Mouse (Mus musculus): ENCODE data around the gene Atf4. TPM values are rescaled to one million over a fixed set of nuclear protein-coding genes. Genes with fewer than 3 reads are reported as not detected.

Atf4 gene
- 81.8 and 84.6 TPM in 2 replicates for polyA plus RNA-seq (2015; fragmentation: Nextera tagmentation; extraction: Ambion mirVana)

DNA sequence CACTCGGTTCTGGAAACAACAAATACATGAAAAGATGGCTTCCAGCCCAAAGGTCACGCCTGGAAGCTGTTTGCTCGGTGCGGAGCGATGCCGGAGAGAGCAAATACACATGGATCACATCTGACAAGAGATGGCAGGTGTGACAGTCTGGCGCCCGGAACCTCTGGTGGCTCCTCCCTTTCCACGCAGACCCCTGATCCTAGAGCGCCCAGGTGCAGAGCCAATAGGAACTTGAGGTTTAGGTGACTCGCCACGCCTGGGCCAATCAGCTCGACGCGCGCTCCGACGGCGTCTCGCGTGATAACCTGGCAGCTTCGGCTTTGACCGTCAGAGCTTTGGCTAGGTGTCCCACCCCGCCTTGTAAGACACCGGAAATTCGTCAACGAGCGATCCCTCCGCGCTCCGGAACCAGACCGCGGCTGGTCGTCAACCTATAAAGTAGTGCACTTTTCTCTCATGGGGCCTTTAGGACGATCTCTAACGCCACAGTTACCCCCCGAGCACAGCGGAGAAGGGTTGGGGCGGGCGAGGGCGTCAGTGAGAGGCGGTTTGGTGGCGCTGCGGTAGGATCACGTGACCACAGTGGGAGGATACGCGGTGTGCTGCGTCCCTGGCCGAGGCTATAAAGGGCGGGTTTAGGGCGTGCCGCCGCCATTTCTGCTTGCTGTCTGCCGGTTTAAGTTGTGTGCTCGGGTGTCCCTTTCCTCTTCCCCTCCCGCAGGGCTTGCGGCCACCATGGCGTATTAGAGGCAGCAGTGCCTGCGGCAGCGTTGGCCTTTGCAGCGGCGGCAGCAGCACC, at the start of gene Atf4:
Gene Atf4, plus strand, starts transcription at position 338 of the 799 bp plus-strand sequence.
- Histone ChIP-seq H3K4me2 (ENCODE audit: low read depth, low read length) (peak within 1 kb of the TSS; percentile 95), H3K9ac (ENCODE audit: low read length) (peak within 1 kb of the TSS; percentile 99), H3K9me3 (replicated peaks; ENCODE audit: control insufficient read depth, low read length) (no peaks in the 10 kb centered on the region), H3K36me3 (ENCODE audit: control insufficient read depth, insufficient read depth) (peaks cover 32% of the 10 kb centered on the region), H3K27me3 (ENCODE audit: control insufficient read depth, insufficient read depth, low read length) (no peaks in the 10 kb centered on the region), H3K4me3 (ENCODE audit: low read length) (peak within 1 kb of the TSS; percentile 97), H3K4me1 (ENCODE audit: control insufficient read depth, insufficient read depth, low read length) (peaks cover 48% of the 10 kb centered on the region), H3K27ac (ENCODE audit: low read length) (peak within 1 kb of the TSS; percentile 99)
- peak; percentile 93 for ATAC-seq (replicated peaks; ENCODE audit: extremely low read depth, insufficient read depth, low FRiP score)
- WGBS, result under 1% methylated on average over 62 of the region's 62 CpGs

- Histone ChIP-seq H3K4me3 (ENCODE audit: low read length) (no peak overlapping the region), H3K27ac (ENCODE audit: low read length) (no peak overlapping the region), H3K9me3 (replicated peaks; ENCODE audit: control insufficient read depth, low read length) (no peaks in the 10 kb centered on the region), H3K4me2 (ENCODE audit: low read depth, low read length) (no peak overlapping the region), H3K4me1 (ENCODE audit: control insufficient read depth, insufficient read depth, low read length) (no peaks in the 10 kb centered on the region), H3K36me3 (ENCODE audit: control insufficient read depth, insufficient read depth) (no peaks in the 10 kb centered on the region), H3K27me3 (ENCODE audit: control insufficient read depth, insufficient read depth, low read length) (no peaks in the 10 kb centered on the region), H3K9ac (ENCODE audit: low read length) (no peak overlapping the region)
- WGBS, result 85% methylated on average over 3 of the region's 3 CpGs
- no peak for ATAC-seq (replicated peaks; ENCODE audit: extremely low read depth, insufficient read depth, low FRiP score)
These were observed 48.9 kb upstream of the Atf4 start for GRCm38 (mm10) chr15:80206057-80206565.

DNA sequence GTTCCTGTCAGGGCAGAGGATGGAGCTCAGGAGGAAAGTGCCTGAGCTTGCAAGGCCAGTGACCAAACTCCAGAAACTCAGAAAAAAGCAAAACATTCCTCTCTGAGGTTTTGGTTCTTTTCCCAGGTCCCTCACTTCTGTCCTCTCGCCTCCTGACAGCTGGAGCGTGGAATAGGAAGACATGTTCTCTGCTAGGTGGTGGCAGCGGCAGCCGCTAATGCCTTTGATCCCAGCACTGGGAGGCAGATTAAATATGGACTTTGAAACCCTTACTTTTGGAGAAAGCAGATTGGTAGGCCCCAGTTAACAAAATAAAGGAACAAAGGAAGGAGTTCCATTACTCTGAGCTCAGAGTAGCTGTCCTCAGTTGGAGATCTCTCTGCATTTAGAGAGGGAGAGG, 46.5 kb upstream of the Atf4 start:
- 42% methylated on average over 4 of the region's 4 CpGs for WGBS
- Histone ChIP-seq H3K9me3 (replicated peaks; ENCODE audit: control insufficient read depth, low read length) (no peaks in the 10 kb centered on the region), H3K4me3 (ENCODE audit: low read length) (no peak overlapping the region), H3K4me2 (ENCODE audit: low read depth, low read length) (no peak overlapping the region), H3K9ac (ENCODE audit: low read length) (no peak overlapping the region), H3K4me1 (ENCODE audit: control insufficient read depth, insufficient read depth, low read length) (no peaks in the 10 kb centered on the region), H3K27ac (ENCODE audit: low read length) (no peak overlapping the region), H3K36me3 (ENCODE audit: control insufficient read depth, insufficient read depth) (no peaks in the 10 kb centered on the region), H3K27me3 (ENCODE audit: control insufficient read depth, insufficient read depth, low read length) (no peaks in the 10 kb centered on the region)
- ATAC-seq (replicated peaks; ENCODE audit: extremely low read depth, insufficient read depth, low FRiP score), result no peak

DNA sequence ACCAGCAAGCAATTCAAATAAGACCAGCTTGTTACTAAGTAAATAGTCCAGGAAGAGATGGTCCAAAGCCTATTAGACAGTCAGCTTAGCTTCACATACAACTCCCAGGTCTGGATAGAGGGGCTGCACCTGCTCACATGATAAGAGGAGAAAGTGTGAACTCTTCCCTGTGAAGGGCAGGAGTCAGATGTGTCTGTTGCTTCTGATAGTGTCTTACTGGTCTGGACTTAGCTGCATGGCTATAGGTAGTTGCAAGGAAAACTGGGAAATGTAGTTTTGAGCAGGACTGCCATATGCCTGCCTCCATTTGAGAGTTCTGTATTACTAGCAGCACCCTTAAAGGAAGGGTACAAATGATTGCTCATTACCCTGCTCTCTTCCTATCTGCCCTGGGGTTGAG, 41.3 kb upstream of the Atf4 start:
- H3K36me3 ChIP-seq (ENCODE audit: control insufficient read depth, insufficient read depth), result no peaks in the 10 kb centered on the region

GRCm38 (mm10) chr15:80215716-80216479, 39.1 kb upstream of the Atf4 start:
- no peak overlapping the region for H3K27ac ChIP-seq (ENCODE audit: low read length)
- peaks cover 7% of the 10 kb centered on the region for H3K4me1 ChIP-seq (ENCODE audit: control insufficient read depth, insufficient read depth, low read length)
- no peak for ATAC-seq (replicated peaks; ENCODE audit: extremely low read depth, insufficient read depth, low FRiP score)
- 13% methylated on average over 9 of the region's 10 CpGs for WGBS
- H3K36me3 ChIP-seq (ENCODE audit: control insufficient read depth, insufficient read depth), result no peaks in the 10 kb centered on the region
- no peaks in the 10 kb centered on the region for H3K27me3 ChIP-seq (ENCODE audit: control insufficient read depth, insufficient read depth, low read length)
- H3K4me3 ChIP-seq (ENCODE audit: low read length), result no peak overlapping the region
- no peak overlapping the region for H3K4me2 ChIP-seq (ENCODE audit: low read depth, low read length)
- no peak overlapping the region for H3K9ac ChIP-seq (ENCODE audit: low read length)
- H3K9me3 ChIP-seq (replicated peaks; ENCODE audit: control insufficient read depth, low read length), result no peaks in the 10 kb centered on the region

More for the DNA sequence above, 41.3 kb upstream of the Atf4 start:
- Histone ChIP-seq H3K27ac (ENCODE audit: low read length) (no peak overlapping the region), H3K4me1 (ENCODE audit: control insufficient read depth, insufficient read depth, low read length) (no peaks in the 10 kb centered on the region), H3K9me3 (replicated peaks; ENCODE audit: control insufficient read depth, low read length) (no peaks in the 10 kb centered on the region), H3K4me3 (ENCODE audit: low read length) (no peak overlapping the region), H3K9ac (ENCODE audit: low read length) (no peak overlapping the region), H3K27me3 (ENCODE audit: control insufficient read depth, insufficient read depth, low read length) (no peaks in the 10 kb centered on the region), H3K4me2 (ENCODE audit: low read depth, low read length) (no peak overlapping the region)
- ATAC-seq (replicated peaks; ENCODE audit: extremely low read depth, insufficient read depth, low FRiP score), result no peak

DNA sequence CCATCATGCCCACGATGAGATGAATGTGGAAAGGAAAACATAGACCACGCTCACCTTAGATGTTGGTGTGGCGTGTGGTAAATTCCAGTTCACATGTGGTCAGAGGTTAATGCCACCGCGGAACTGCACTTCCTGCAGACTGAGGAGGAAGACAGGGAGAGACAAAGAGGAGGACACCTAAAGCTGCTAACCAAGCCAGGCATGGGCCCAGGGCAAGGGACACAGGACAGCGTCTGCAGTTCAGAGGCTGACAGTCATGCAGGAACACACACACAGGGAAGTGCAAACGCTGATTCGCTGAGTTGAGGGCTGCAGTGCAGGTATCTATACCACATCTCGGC, 38.5 kb upstream of the Atf4 start:
- H3K4me3 ChIP-seq (ENCODE audit: low read length), result no peak overlapping the region
- no peaks in the 10 kb centered on the region for H3K9me3 ChIP-seq (replicated peaks; ENCODE audit: control insufficient read depth, low read length)
- ATAC-seq (replicated peaks; ENCODE audit: extremely low read depth, insufficient read depth, low FRiP score), result no peak
- H3K27me3 ChIP-seq (ENCODE audit: control insufficient read depth, insufficient read depth, low read length), result no peaks in the 10 kb centered on the region
- no peak overlapping the region for H3K9ac ChIP-seq (ENCODE audit: low read length)
- H3K36me3 ChIP-seq (ENCODE audit: control insufficient read depth, insufficient read depth), result no peaks in the 10 kb centered on the region
- H3K4me1 ChIP-seq (ENCODE audit: control insufficient read depth, insufficient read depth, low read length), result peaks cover 7% of the 10 kb centered on the region
- H3K4me2 ChIP-seq (ENCODE audit: low read depth, low read length), result no peak overlapping the region
- no peak overlapping the region for H3K27ac ChIP-seq (ENCODE audit: low read length)
- 47% methylated on average over 9 of the region's 9 CpGs for WGBS

- Histone ChIP-seq H3K36me3 (ENCODE audit: control insufficient read depth, insufficient read depth) (no peaks in the 10 kb centered on the region), H3K9ac (ENCODE audit: low read length) (no peak overlapping the region), H3K4me3 (ENCODE audit: low read length) (no peak overlapping the region), H3K4me2 (ENCODE audit: low read depth, low read length) (no peak overlapping the region), H3K4me1 (ENCODE audit: control insufficient read depth, insufficient read depth, low read length) (peaks cover 7% of the 10 kb centered on the region), H3K27ac (ENCODE audit: low read length) (no peak overlapping the region), H3K9me3 (replicated peaks; ENCODE audit: control insufficient read depth, low read length) (no peaks in the 10 kb centered on the region), H3K27me3 (ENCODE audit: control insufficient read depth, insufficient read depth, low read length) (no peaks in the 10 kb centered on the region)
- WGBS, result 82% methylated on average over 10 of the region's 10 CpGs
- ATAC-seq (replicated peaks; ENCODE audit: extremely low read depth, insufficient read depth, low FRiP score), result no peak
These were observed 37.5 kb upstream of the Atf4 start for GRCm38 (mm10) chr15:80217476-80217875.

GRCm38 (mm10) chr15:80219211-80219610, 35.8 kb upstream of the Atf4 start:
- H3K36me3 ChIP-seq (ENCODE audit: control insufficient read depth, insufficient read depth), result no peaks in the 10 kb centered on the region
- H3K27ac ChIP-seq (ENCODE audit: low read length), result peak overlapping the region; percentile 32; the same call in 1 of the 2 replicates
- WGBS, result 25% methylated on average over 14 of the region's 14 CpGs
- peak overlapping the region; percentile 12; the same call in 1 of the 2 replicates for H3K4me3 ChIP-seq (ENCODE audit: low read length)
- H3K9me3 ChIP-seq (replicated peaks; ENCODE audit: control insufficient read depth, low read length), result no peaks in the 10 kb centered on the region
- H3K4me1 ChIP-seq (ENCODE audit: control insufficient read depth, insufficient read depth, low read length), result peaks cover 12% of the 10 kb centered on the region
- H3K9ac ChIP-seq (ENCODE audit: low read length), result 0 out of 2 replicates have a peak overlapping the region, but pooled peaks have one; percentile 29
- peak overlapping the region; percentile 47 for H3K4me2 ChIP-seq (ENCODE audit: low read depth, low read length)
- no peaks in the 10 kb centered on the region for H3K27me3 ChIP-seq (ENCODE audit: control insufficient read depth, insufficient read depth, low read length)
- peak; percentile 68; the same call in 1 of the 2 replicates for ATAC-seq (replicated peaks; ENCODE audit: extremely low read depth, insufficient read depth, low FRiP score)
